Mouse (Mus musculus) liver, embryonic 13.5 days (tissue): ENCODE results near the gene Egln2. TPM values are rescaled to one million over a fixed set of nuclear protein-coding genes. Genes with fewer than 3 reads are reported as not detected.

Experiments used
- ATAC-seq: fragments of 200-750 bp; cut with Nextera tagmentation; 2 replicates; pipeline ENCODE4 v1.8.0; 2017; ENCODE audit warnings: low read depth, mild to moderate bottlenecking, moderate number of reproducible peaks, moderate library complexity
- DNase-seq: peaks from one replicate; pipeline ENCODE4 v3.0.0; 2022
- H3K27ac ChIP-seq: fragments of 300-500 bp; sonication (generic); 2 replicates; pipeline ENCODE4 v1.5.1; 2015; ENCODE audit warnings: moderate library complexity, mild to moderate bottlenecking, inconsistent platforms
- H3K27me3 ChIP-seq: fragments of 300-500 bp; sonication (generic); 2 replicates; pipeline ENCODE4 v1.6.1; 2015; ENCODE audit warnings: mild to moderate bottlenecking, inconsistent platforms
- H3K36me3 ChIP-seq: fragments of 300-500 bp; sonication (generic); 2 replicates; pipeline ENCODE4 v1.6.1; 2015; ENCODE audit warnings: mild to moderate bottlenecking, inconsistent platforms
- H3K4me1 ChIP-seq: fragments of 300-500 bp; sonication (generic); replicated peaks from 2 replicates; pipeline ENCODE4 v1.6.1; 2015; ENCODE audit warnings: inconsistent platforms
- H3K4me2 ChIP-seq: fragments of 300-500 bp; sonication (generic); 2 replicates; pipeline ENCODE4 v1.6.1; 2015; ENCODE audit warnings: inconsistent platforms, mild to moderate bottlenecking, moderate library complexity
- H3K4me3 ChIP-seq: fragments of 300-500 bp; sonication (generic); replicated peaks from 2 replicates; pipeline ENCODE4 v1.5.1; 2015; ENCODE audit warnings: mild to moderate bottlenecking, inconsistent platforms
- H3K9ac ChIP-seq: fragments of 300-500 bp; sonication (generic); 2 replicates; pipeline ENCODE4 v1.6.1; 2015; ENCODE audit warnings: mild to moderate bottlenecking, inconsistent platforms
- H3K9me3 ChIP-seq: fragments of 300-500 bp; sonication (generic); replicated peaks from 2 replicates; pipeline ENCODE4 v1.6.1; 2016; ENCODE audit warnings: inconsistent platforms
- WGBS: fragments of 180-500 bp; shearing (Covaris S2); methylation state at CpG from one replicate; pipeline ENCODE4 v1.1.7; 2015; ENCODE audit not compliant: insufficient replicate concordance; 5-methylcytosine and 5-hydroxymethylcytosine counted together
- polyA plus RNA-seq: library from polyadenylated mRNA; unstranded; fragments of >200 nt; fragmentation: Nextera tagmentation; extraction: Ambion mirVana; gene quantifications from 2 replicates; pipeline ENCODE4 v1.2.1, GENCODE M21; 2015

Egln2 gene
- polyA plus RNA-seq, 1 experiment from 2014 or later: 27.6 TPM

DNA sequence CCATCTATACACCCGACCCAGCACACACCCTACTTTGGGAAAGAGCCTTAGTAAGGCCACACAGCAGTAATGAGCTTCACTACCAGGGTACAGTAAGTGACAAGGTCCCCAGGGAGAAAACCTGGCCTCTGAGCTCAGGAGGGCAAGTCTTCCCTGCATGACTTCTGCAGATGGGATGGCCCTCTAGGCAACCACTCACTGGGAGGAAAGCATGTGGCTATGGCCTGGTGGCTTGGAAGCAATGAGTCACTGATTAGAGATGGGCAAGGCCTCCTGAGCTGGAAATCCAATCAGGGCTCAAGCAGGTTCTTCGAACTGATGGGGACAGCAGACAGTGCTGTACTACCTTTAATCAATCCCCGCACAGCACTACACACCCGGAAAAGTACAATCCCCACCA, 4.9 kb downstream of the Egln2 start:
- WGBS: 70% methylated on average over 4 of the region's 4 CpGs
- no peak overlapping the region for H3K4me3 ChIP-seq
- peaks cover 63% of the 10 kb centered on the region for H3K36me3 ChIP-seq
- H3K4me1 ChIP-seq: peaks cover 60% of the 10 kb centered on the region
- DNase-seq: no peak
- no peak overlapping the region for H3K27ac ChIP-seq
- no peak overlapping the region for H3K9ac ChIP-seq
- H3K27me3 ChIP-seq: no peaks in the 10 kb centered on the region
- ATAC-seq: no peak
- H3K4me2 ChIP-seq: no peak overlapping the region
- H3K9me3 ChIP-seq: no peaks in the 10 kb centered on the region

DNA sequence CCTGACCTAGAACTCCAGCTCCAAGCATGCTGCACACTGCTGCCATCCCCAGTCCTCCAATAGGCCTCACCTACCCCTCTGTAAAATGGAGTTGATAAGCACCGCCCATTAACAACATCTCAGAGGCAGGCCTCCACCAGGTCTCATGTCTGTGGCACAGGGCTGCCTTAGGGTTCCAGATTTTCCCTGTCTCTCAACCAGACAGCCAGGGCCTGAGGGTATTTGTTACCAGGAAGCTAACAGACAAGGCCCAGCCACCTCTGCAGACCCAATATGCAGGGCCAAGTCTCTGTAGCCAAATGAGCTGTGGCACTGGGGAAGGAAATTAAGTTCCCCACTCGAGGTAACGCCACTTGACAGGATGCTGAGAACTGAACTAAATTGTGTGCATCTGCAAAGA, 5.7 kb downstream of the Egln2 start:
- Histone ChIP-seq H3K9ac (no peak overlapping the region), H3K9me3 (no peaks in the 10 kb centered on the region), H3K27ac (0 out of 2 replicates have a peak overlapping the region, but pooled peaks have one; percentile 8), H3K4me2 (no peak overlapping the region), H3K4me1 (peaks cover 60% of the 10 kb centered on the region), H3K36me3 (peaks cover 63% of the 10 kb centered on the region), H3K27me3 (no peaks in the 10 kb centered on the region), H3K4me3 (no peak overlapping the region)
- ATAC-seq (no peak), DNase-seq (no peak)
- 60% methylated on average over 3 of the region's 3 CpGs for WGBS

DNA sequence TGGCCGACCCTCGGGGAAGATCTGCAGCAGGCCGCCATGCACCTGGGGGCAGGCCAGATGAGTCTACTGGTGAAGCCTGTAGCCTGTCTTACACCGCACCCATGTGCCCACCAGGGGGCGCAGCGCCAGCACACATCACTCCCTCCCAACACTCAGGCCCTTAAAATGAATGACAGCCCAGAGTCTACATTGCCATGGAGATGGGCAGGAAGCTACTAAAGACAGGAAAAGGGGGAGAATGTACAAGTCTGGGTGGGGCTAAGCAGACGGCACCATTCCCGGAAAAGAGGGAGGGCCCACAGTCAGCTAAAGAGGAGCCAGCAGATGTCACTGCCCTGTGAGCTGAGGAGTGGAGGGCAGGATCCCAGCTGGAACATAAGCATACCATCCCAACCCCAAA, 6.7 kb downstream of the Egln2 start:
- peaks cover 58% of the 10 kb centered on the region for H3K36me3 ChIP-seq
- peak; percentile 84 for ATAC-seq
- no peak overlapping the region for H3K9ac ChIP-seq
- peak; percentile 74 for DNase-seq
- H3K4me2 ChIP-seq: no peak overlapping the region
- H3K27me3 ChIP-seq: no peaks in the 10 kb centered on the region
- no peak overlapping the region for H3K27ac ChIP-seq
- 9% methylated on average over 8 of the region's 8 CpGs for WGBS
- no peaks in the 10 kb centered on the region for H3K9me3 ChIP-seq
- H3K4me3 ChIP-seq: no peak overlapping the region
- H3K4me1 ChIP-seq: peaks cover 50% of the 10 kb centered on the region

DNA sequence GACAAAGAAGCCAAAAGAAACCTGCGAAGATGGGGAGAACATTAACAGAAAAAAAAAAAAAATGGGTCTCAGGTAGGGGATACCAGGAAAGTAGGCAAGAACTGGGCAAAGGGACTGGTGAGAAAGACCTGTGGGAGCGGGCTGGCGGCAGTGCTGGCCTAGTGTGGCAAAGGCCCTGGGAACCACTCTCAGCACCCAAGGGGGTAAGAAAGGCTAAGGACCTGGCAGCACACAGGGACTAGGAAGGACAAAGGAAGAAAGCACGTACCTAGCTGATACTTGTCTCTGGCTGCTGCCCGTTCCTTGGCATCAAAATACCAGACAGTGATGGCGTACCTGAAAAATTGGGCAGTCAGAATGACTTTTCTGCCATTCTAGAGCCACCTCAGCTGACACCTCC, 7.3 kb downstream of the Egln2 start:
- Histone ChIP-seq H3K9ac (no peak overlapping the region), H3K9me3 (no peaks in the 10 kb centered on the region), H3K4me3 (no peak overlapping the region), H3K4me2 (no peak overlapping the region), H3K27me3 (no peaks in the 10 kb centered on the region), H3K36me3 (peaks cover 52% of the 10 kb centered on the region), H3K27ac (no peak overlapping the region), H3K4me1 (peaks cover 43% of the 10 kb centered on the region)
- no peak for DNase-seq
- WGBS: 87% methylated on average over 6 of the region's 6 CpGs
- ATAC-seq: no peak

- WGBS: 91% methylated on average over 9 of the region's 9 CpGs
- peaks cover 32% of the 10 kb centered on the region for H3K4me1 ChIP-seq
- H3K36me3 ChIP-seq: peaks cover 41% of the 10 kb centered on the region
- ATAC-seq (no peak), DNase-seq (no peak)
- no peaks in the 10 kb centered on the region for H3K27me3 ChIP-seq
- H3K4me3 ChIP-seq: no peak overlapping the region
- H3K27ac ChIP-seq: no peak overlapping the region
- no peak overlapping the region for H3K9ac ChIP-seq
- H3K9me3 ChIP-seq: no peaks in the 10 kb centered on the region
- no peak overlapping the region for H3K4me2 ChIP-seq
Measured at GRCm38 (mm10) chr7:27158171-27158570, 8.4 kb downstream of the Egln2 start.

- peaks cover 11% of the 10 kb centered on the region for H3K4me1 ChIP-seq
- no peak overlapping the region for H3K4me3 ChIP-seq
- ATAC-seq (no peak), DNase-seq (no peak)
- H3K9ac ChIP-seq: no peak overlapping the region
- no peak overlapping the region for H3K27ac ChIP-seq
- H3K27me3 ChIP-seq: no peaks in the 10 kb centered on the region
- WGBS: 73% methylated on average over 13 of the region's 13 CpGs
- H3K9me3 ChIP-seq: no peaks in the 10 kb centered on the region
- H3K36me3 ChIP-seq: peaks cover 27% of the 10 kb centered on the region
- H3K4me2 ChIP-seq: no peak overlapping the region
Measured at GRCm38 (mm10) chr7:27156005-27156404, 10.6 kb downstream of the Egln2 start.

DNA sequence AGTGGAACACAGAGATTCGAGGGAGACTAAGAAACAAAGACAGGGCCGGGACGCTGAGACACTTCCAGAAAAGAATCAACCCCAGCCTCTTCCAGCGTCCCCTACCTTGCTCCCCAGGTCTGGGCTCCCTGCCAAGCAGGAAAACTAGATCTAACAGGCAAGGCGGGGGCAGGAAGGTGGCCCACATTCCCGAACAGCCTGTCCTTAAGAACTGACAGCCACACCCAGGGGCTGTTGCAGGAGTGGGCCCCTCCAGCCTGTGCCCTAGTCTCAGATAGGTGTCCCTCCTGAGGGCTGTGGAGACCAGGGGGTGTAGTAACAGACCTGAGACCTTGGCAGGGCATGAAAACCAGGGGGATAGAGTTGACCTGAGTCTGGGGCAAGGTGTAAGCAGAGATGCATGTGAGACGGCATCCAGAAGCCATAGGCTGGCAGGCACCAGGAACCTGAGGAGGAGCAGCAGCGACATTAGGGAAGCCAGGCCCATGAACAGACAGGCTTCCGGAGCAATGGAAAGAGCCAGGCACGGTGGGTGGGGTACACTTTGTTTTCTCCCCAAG, 13.3 kb downstream of the Egln2 start, which contains the start of gene Cyp2t4:
Cyp2t4 (plus strand) TSS at position 510 of the 560 bp plus-strand sequence.
- Histone ChIP-seq H3K4me2 (no peak within 1 kb of the TSS), H3K4me1 (no peaks in the 10 kb centered on the region), H3K9me3 (no peaks in the 10 kb centered on the region), H3K27me3 (no peaks in the 10 kb centered on the region), H3K36me3 (peaks cover 12% of the 10 kb centered on the region), H3K4me3 (no peak within 1 kb of the TSS), H3K27ac (no peak within 1 kb of the TSS), H3K9ac (no peak within 1 kb of the TSS)
- ATAC-seq (no peak), DNase-seq (no peak)
- WGBS: 66% methylated on average over 10 of the region's 10 CpGs

- H3K27ac ChIP-seq: no peak overlapping the region
- DNase-seq: no peak
Measured at GRCm38 (mm10) chr7:27136410-27136996, 30.1 kb downstream of the Egln2 start.

DNA sequence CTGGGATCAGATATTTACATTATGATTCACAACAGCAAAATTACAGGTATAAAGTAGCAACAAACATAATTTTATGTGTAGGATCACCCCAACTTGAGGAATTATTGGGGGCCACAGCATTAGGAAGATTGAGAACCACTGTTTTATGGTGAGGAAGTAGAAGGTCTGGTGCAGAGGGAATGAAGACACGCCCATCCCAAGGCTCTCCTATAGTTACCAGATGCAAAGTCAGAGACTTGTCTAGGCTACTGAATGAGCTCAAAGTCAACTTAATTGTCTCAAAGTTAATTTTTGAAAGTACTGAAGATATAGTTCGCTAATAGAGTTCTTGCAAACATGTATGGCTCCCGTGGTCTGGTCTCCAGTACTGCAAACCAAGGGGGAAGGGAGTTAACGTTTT, 32.8 kb downstream of the Egln2 start:
- no peak overlapping the region for H3K4me2 ChIP-seq
- no peaks in the 10 kb centered on the region for H3K27me3 ChIP-seq
- H3K9ac ChIP-seq: no peak overlapping the region
- no peaks in the 10 kb centered on the region; the same call in 1 of the 2 replicates for H3K9me3 ChIP-seq
- DNase-seq: no peak
- H3K36me3 ChIP-seq: no peaks in the 10 kb centered on the region
- H3K27ac ChIP-seq: no peak overlapping the region
- 65% methylated on average over 4 of the region's 4 CpGs for WGBS
- H3K4me3 ChIP-seq: no peak overlapping the region
- no peak for ATAC-seq
- H3K4me1 ChIP-seq: 0 out of 2 replicates have a peak, but pooled peaks cover 3% of the 10 kb centered on the region

More at GRCm38 (mm10) chr7:27136410-27136996, 30.1 kb downstream of the Egln2 start:
- H3K4me1 ChIP-seq: 0 out of 2 replicates have a peak, but pooled peaks cover 3% of the 10 kb centered on the region
- H3K9me3 ChIP-seq: peaks cover 7% of the 10 kb centered on the region
- ATAC-seq: no peak
- no peak overlapping the region for H3K4me2 ChIP-seq
- 48% methylated on average over 8 of the region's 8 CpGs for WGBS
- no peak overlapping the region for H3K9ac ChIP-seq
- no peaks in the 10 kb centered on the region for H3K27me3 ChIP-seq
- H3K4me3 ChIP-seq: no peak overlapping the region
- no peaks in the 10 kb centered on the region for H3K36me3 ChIP-seq

- H3K4me3 ChIP-seq: no peak overlapping the region
- H3K27me3 ChIP-seq: no peaks in the 10 kb centered on the region
- no peak overlapping the region for H3K4me2 ChIP-seq
- no peaks in the 10 kb centered on the region for H3K36me3 ChIP-seq
- ATAC-seq (peak; percentile 26; the same call in 1 of the 2 replicates), DNase-seq (no peak)
- no peaks in the 10 kb centered on the region; the same call in 1 of the 2 replicates for H3K9me3 ChIP-seq
- 54% methylated on average over 12 of the region's 12 CpGs for WGBS
- 0 out of 2 replicates have a peak, but pooled peaks cover 3% of the 10 kb centered on the region for H3K4me1 ChIP-seq
- no peak overlapping the region for H3K9ac ChIP-seq
- H3K27ac ChIP-seq: no peak overlapping the region
Measured at GRCm38 (mm10) chr7:27133156-27133555, 33.4 kb downstream of the Egln2 start.

- 12% methylated on average over 10 of the region's 10 CpGs for WGBS
- 0 out of 2 replicates have a peak, but pooled peaks cover 3% of the 10 kb centered on the region for H3K4me1 ChIP-seq
- no peaks in the 10 kb centered on the region; the same call in 1 of the 2 replicates for H3K9me3 ChIP-seq
- no peak overlapping the region for H3K9ac ChIP-seq
- DNase-seq (no peak), ATAC-seq (no peak)
- H3K36me3 ChIP-seq: no peaks in the 10 kb centered on the region
- H3K27ac ChIP-seq: no peak overlapping the region
- no peak overlapping the region for H3K4me2 ChIP-seq
- H3K4me3 ChIP-seq: no peak overlapping the region
- no peaks in the 10 kb centered on the region for H3K27me3 ChIP-seq
Measured at GRCm38 (mm10) chr7:27132588-27132987, 34.0 kb downstream of the Egln2 start.

DNA sequence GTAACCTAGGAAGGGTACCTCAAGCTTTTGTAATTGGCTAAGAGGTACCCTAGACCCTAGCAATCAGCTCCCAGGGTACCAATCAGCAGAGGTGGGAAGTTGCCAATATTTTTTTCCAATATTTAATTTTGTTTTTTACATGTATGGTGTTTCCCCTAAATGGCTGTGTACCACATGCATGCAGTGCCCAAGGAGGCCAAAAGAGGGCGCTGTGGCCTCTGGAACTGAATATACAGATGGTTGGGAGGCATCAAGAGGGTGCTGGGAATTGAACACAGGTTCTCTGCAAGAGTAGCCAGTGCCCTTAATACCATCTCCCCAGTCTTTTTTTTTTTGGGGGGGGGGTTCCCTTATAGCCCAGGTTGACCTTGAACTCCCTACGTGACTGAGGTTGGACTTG, 35.2 kb downstream of the Egln2 start:
- Histone ChIP-seq H3K27ac (no peak overlapping the region), H3K4me3 (no peak overlapping the region), H3K9ac (no peak overlapping the region), H3K4me2 (no peak overlapping the region), H3K36me3 (no peaks in the 10 kb centered on the region), H3K27me3 (no peaks in the 10 kb centered on the region), H3K4me1 (0 out of 2 replicates have a peak, but pooled peaks cover 3% of the 10 kb centered on the region), H3K9me3 (no peaks in the 10 kb centered on the region; the same call in 1 of the 2 replicates)
- 53% methylated on average over 2 of the region's 2 CpGs for WGBS
- ATAC-seq (no peak), DNase-seq (no peak)
